Mouse (Mus musculus) heart, adult 9 months (tissue): ENCODE results near the gene Ackr3.

Source experiments
- DNase-seq, 2 experiments: peaks; one replicate each; pipeline ENCODE4 v3.0.0; 2022; ENCODE audit warnings: low spot score in 2 of 2

The Ackr3 gene

DNA sequence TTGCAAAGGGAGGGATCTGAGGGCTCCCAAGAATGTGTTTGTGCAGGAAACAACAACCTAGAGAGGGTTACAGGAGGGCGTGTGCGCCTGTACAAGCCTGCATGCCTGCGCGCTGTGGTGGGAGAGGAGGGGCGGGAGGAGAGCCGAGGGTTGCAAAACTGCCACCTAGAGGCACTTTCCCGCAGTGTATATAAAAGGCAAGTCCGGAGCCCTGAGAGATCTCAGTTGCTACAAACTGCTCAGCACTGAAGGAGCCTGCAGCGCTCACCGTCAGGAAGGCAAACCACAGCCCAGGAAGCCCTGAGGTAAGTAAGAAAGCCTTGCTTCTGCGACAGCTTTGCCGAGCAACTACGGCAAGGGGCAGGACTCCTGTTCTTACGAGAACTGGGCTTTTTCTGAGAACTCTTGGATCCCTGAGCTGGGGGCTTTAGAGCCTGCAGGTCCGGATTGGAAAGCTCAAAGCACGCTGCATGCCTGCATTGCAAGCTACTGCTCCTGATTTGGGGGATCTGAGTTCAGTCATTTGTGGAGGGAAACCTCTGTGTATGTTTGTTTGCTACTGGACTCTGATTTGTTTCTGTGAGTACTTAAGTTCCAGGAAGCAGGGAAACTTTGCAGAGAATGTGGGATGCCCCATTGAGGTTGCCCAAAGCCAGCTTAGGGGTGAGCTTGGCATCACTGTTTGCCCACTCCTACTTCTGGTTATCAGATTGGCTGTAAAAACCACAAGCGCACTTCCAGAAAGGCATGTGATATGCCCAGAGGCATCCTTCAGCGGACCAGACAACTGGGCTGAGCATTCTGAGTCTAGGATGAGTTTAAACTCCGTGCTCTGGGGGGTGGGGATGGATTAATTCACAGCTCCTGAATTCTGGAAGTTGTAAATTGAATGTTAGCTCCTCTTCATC lies at the start of gene Ackr3:
Gene Ackr3, plus strand, starts transcription at position 198 of the 908 bp plus-strand sequence.
- DNase-seq: peak; percentile 89 to 91

DNA sequence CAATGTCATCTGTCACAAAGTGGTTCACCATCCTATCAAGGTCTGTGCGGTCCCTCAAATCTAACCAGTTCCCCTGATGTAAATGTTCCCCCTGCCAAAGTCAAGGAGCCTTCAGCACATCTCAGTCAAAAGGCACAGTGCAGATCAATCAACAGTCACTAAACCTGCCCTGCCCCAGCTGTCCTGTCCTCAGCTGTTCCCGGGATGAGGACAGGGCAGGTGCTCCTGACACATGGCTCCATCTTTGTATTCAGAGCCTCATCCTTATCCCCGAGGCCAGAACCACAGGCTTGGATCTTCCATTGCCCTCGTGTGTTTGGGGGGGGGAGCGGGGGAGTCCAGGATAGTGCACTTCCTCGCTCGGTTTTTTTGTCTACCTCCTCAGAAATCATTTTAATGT lies 47.2 kb upstream of the Ackr3 start:
- DNase-seq: no peak

DNA sequence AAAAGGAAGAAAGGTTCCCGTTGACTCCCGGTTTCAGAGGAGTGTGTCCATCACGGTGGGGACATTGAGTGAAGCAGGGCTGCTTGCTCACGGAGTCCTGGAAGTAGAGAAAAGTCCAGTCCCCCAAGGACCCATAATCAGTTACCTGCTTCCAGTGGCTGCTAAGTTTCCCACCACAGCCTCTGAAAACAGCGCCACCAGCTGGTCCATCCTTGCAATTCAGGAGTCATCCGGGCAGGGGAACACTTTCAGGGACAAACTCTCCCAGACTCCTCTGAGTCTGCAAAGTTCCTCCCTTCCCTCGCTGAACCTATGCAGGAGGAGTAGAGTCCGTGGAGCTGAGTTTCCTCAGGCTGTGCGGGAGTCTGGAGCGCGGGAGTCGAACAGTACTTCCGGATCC lies 43.9 kb upstream of the Ackr3 start:
- no peak for DNase-seq

DNA sequence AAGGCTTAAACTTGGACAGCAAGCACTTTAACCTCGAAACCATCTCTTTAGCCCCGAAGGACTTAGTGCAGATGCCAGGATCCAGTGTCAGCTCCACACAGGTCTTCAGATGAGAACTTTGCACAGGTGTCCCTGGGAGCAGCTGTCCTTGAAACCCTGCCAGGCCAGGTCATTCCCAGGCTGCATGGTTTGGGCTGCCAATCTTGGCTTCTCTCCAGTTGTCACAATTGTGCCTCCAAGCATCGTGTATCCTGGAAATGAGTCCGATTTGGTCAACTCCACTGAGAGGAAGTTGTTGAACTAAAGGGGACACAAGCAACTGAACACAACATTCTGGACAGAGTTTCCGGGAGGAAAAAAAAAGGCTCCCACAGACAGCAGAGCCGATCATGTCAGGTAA lies 42.2 kb upstream of the Ackr3 start:
- DNase-seq: peak; percentile 44 to 68

DNA sequence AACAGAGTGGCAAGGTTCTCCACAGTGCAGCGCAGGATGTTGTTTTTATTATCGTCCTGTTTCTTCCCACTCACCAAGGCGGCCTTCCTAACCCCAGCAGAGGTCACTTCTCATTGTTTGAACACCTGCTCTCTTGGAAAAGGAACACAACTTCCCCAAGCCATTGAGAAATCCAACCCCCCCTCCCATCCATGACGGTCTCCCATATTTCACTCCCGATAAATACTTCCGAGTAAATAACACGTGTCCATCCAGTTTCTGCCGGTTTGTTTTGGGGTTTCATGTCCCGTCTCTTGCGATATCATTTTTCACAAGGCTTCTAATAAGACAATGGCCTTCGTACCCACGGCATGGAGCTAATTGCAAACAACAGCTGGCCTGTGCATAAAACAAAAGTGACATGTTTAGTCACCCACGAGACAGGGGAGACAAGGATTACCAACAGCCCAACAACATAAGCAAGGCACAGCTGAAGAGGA lies 41.4 kb upstream of the Ackr3 start:
- peak; percentile 26 to 68 for DNase-seq

DNA sequence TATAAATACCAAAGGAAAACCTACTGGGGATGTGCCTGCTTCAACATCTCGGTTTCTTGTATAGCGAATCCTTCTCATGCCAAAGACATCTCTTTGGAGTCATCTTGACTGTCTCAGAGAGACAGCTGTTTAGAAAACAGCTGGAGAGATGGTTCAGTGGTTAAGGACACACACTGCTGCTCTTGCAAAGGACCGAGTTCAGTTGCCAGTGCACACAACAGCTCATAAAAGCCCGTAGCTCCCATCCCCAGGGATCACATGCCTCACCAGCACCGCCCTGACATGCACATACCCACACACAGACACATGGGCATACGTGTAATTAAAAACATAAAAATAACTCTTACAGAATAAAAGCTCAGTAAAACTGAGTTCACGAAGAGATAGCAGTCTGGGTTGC lies 40.6 kb upstream of the Ackr3 start:
- DNase-seq: no peak

DNA sequence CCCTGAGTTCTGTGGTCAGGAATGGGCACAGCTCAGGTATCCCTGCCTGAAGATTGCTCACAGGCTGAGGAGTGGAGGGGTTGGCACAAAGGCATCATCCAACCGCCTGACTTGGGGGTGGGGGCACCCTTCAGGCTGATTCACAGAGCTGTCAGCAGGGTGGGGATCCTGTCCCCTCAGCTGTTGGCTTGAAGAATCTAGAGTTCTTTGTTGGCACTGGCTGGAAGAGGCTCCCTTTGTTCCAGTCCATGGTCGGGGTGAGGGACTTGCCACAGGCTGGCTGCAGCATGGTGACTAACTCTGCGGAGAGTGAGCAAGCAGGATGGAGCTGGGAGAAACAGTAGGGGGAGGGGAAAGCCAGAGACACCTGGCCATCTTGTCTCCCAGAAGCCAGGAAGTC lies 39.5 kb upstream of the Ackr3 start:
- DNase-seq: no peak

DNA sequence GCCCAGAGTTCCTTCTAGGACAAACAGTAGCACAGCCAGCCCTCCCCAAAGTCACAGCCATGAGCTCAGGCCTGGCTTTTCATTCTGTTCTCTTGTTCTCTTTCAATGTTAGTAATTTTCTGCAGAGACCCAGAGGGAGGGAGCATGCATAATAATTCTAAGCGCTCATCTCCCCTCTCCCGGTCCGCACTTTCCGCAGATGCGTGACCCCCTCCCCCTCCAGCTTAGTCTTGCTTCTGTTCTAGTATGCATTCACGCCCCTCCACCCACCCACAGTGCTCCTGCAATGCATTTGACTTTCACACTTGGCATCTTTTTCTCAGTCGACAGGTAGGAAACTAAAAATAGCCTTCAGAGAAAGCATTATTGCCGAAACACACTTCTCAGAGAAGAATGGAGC lies 29.4 kb upstream of the Ackr3 start:
- DNase-seq: no peak

DNA sequence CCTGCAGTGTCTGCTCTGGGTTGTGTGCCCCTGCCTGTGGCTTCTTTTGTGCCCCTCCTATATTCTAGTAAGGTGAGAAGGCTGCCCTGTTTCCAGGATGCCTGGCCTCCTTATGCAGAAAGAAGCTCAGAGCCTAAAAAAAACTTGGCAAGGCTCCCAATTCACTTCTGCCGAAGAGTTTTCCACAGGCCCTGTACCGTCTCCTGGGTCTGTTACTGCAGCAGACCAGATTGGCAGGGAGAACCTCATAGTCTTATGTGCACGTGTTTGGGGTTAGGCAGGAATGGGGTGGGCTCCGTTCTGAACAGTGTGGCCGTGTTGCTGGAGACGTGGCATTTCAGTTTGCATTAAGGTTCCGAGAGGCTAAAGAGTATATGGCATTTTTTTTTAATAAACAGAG lies 27.6 kb upstream of the Ackr3 start:
- no peak for DNase-seq

DNA sequence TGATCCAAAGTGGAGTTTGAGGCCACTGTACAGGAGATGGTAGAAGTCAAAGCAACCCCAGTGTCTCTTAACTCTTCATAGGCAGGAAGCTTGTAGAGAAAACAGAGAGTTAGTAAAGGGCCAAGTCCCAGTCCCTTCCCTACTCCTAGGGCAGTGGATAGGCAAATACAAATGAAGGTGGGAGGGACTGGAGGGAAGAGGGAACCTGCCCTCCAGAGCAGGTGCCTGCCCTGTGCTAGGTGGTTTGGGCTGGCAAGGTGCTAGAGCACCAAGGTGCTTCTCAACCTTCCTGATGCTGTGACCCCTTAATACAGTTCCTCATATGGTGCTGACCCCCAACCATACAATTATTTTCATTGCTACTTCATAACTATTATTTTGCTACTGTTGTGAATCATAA lies 26.2 kb upstream of the Ackr3 start:
- DNase-seq: no peak

DNA sequence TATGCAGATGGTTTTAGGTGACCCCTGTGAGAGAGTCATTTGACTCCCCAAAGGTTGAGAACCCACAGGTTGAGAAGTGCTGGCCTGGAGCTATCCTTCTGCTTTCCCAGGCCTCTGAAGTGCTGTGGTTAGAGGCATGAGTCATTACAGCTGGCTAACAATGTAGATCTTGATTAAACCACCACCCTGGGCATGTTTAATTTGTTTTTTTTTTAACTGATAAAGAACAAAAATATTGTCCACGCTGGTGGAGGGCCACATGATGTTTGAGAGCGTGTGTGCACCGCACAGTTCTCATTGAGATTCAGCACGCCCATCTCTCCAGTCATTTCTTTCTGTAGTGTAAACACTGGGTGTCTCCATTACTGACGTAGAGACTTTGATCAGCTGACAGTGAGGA lies 25.8 kb upstream of the Ackr3 start:
- DNase-seq: no peak

DNA sequence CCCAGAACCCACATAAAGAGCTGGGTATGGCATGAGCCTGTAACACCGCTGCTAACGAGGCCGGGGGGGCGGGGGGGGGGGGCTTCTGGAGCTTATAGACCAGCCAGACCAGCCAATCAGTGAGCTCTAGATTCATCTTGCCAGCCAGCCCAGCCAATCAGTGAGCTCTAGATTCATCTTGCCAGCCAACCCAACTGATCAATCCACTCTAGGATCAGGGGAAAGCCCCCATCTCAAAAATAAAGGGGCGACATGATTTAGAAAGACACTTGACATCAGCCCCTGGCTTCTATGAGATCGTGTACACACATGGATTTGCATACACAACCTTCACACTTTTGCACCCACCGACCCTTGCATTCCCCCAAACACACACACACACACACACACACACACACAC lies 23.3 kb upstream of the Ackr3 start:
- no peak for DNase-seq

DNA sequence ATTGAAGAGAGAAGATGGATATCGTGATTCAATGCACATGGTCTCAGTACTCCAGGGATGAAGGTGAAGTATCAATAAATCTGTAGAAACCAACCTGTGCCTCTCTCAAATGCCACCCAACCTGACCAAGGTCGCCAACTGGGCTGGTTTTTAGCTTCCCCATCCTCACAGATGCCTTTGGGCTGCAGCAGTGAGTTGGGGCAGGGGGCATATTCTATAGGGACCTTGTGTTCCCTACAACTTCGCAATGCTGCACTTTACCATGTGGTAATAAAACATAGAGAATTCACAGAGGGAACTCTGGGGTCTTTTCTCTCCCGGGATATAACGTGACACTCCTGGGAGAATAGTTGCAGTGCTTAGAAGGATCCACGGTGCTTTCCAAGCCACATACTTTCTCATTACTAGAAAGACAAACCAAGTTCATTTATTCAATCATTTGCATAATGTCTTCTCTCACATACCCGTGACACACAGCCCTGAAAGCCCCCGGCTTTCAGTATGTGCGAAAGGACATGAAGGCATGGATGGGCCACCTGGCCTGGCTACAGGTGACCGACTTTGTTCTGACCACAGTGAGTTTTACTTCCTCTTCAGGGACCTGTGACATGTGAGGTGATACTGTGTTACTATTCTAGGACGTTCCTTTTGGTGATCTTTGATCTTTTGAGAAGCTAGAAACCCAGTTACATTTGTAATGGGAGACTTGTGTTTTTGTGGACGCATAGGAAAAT lies 22.6 kb upstream of the Ackr3 start:
- no peak for DNase-seq

DNA sequence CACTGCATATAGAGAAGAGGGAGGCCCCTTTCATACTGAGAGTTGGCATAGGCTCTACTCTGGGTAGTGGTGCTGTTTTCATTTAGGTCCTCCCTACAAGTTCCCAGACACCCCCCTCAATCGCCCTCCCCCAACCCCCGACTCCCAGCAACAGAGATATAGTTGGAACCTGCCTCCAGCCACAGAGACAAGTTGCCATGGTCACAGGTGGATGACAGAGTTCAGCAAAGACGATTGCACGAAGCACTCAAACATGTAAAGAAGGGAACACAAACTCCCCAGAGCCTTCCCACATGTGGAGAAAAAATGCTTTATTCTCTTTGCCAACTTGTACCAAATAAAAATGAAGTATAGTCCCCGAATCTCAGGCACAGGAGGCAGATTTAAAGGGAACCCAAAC lies 21.3 kb upstream of the Ackr3 start:
- DNase-seq: no peak

DNA sequence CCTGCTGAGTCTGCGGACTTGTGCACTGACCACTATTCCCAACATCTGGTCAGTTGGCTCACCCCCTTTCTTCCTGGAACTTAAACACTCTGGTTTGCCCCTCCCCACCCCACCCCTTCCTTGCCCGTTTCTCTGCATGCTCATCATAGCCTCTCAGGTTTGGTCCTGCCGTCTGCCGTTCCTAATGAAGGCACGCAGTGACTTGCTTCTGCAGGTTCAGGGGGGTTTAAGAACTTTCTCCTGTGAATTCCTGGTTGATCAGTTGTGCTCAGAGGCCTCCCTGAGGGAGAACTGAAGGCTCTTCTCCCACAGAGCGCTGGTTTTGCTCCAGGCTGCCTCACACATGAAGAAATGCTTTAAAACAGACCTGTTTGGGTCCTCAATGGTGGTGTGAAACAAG lies 20.2 kb upstream of the Ackr3 start:
- no peak for DNase-seq

DNA sequence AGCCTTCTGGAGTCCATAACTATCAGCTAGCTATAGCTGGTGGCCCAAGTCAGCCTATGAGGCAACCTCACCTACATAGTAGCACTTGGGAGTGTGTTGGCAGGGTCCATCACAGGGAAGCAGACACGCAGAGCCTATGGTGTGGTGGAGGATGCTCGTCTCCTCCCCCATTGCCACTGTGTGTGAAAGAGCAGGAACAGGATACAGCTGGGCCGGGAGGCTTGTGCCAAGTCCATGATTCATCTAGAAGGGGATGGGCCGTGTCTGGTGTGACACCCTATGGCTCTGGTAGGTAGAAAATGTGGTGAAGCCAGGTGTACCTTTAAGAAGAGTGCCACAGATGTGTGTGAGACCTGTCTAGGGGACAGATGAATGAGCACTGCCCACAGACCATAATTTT lies 17.6 kb upstream of the Ackr3 start:
- peak in 1 of 2 experiments; percentile 16 for DNase-seq

DNA sequence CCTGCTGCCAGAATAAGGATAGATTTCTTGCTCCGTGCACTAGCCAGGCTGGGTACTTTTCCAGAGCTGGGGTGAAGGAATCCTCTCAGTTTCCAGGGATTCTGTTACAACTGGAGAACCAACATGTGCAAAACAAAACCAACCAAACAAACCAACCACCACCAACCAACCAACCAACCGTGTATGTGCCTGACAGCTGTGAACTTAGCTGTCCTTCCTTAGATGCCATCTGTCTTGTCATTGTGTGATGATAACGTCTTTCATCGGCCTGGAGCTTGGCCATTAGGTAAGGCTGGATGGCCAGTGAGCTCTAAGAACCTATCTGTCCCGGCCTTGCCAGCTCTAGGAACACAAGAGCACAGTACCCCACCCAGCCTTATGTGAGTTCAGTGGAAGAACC lies 16.9 kb upstream of the Ackr3 start:
- DNase-seq: no peak

DNA sequence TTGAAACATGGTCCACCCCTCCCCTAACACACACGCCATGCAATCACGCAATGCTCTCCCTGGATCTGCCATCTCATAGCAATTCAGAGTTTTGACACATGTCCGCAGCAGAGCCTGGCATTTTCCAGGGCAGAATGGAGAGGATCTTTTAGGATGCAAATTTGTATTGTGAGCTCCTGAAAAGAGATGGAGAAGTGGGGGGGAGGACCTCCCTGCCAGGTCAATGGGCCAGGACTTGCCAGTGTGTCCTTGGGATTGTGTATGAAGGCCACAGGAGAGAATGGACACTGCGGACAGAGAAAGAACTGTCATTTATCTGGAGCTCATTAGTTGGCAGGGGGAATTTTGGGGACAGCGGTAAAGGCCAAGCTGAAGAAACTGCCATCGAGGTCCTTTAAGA lies 14.7 kb upstream of the Ackr3 start:
- no peak for DNase-seq

DNA sequence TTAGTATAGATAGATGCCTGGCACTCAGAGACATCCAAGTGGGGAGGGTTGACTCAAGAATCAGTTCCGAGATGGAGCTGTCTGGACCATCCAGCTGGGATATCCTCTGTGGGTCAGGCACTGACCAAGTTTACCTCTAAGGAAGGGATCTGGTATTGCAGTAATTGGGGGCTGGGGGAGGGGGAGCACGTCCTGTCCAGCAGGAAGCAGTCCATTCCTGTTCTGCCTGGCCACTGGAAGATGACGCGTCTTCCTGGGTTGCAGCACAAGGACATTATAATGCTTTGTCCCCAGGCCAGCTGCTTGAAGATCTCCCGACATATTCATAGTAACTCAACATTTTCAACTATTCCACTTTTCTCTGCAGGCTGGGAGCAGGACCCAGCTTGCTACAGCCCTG lies 2.5 kb upstream of the Ackr3 start:
- no peak for DNase-seq

DNA sequence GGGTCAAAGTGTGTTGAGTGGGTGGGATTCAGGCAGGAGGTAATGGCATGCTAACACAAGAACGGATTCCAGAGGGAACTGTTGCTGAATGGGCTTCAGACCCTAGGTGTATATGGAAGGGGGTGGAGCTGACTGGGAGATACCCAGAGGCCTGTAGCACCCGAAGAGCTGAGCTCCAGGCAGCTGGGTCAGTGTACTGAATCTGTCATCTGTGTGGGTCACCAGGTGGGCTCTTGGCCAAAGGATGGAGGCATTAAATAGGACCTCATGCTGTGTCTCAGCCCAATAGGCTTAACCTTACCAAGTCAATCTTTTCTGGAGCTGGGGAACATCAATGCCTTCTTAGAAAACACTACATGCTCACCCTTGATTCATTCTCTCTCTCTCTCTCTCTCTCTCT lies 2.1 kb upstream of the Ackr3 start:
- DNase-seq: no peak

DNA sequence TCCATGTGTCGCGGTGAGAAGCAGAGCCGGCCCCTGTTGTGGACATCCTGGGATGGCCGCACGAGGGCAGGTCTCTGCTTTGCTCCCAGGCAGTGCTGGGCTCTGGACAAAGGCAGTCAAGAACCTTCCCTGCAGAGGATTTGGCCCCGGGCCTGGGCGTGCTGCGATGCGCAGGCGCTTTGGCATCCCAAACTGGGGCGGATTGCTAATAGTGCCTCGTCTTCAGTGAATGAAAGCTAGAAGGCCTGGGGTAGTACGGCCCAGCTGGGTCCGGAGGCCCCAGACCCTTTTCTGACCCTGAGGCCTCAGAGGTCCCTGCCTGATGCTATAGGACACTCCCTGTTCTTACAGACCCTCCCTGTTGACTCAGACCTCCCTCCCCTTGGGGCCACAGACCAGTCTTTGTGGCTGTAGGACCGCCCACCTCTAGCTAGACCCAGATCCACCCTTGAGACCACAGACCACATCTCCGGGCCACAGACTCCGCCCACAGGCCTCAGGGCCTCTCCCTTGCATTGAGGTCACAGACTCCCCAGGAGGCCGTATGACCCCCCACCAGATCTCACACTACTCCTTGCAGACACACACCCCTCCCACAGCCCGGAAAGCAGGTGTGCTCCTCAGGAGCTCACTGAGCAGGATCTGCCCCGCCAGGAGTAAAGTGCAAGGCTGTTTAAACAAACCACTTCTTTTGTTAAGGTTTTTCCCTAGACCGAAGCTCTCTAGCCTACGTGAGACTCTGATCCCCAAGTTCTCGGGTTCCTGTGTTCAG lies 1.4 kb upstream of the Ackr3 start:
- peak; percentile 90 to 92 for DNase-seq

DNA sequence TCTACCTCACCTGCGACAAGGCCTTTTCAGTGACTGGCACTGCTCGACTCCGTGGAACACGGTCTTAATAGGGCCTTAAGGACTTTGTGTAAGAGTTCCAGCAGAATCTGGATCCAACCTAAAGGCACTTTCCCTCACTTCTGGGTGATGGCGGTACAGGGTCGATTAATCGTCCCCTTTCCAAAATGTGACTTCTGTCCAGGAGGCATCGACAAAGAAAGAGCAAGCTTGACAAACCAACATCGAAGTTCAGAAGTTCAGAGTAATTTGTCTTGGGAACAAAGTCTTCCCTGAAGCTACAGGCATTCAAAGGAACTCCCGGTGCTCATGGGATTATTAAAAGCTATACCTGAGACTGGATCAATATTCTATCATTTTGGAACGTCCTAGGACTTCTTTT lies 439 bp upstream of the Ackr3 start:
- no peak for DNase-seq
